Mouse (Mus musculus): ENCODE data around the gene Atp1a3. TPM values are rescaled to one million over a fixed set of nuclear protein-coding genes. Genes with fewer than 3 reads are reported as not detected.
A peak's percentile ranks its signal among the peaks of the same experiment; 100 is the strongest.

Atp1a3 gene
- polyA plus RNA-seq, 1 experiment from 2014 or later, result 9.0 TPM

- H3K36me3 ChIP-seq (ENCODE audit: control insufficient read depth, insufficient read depth, low read length), result no peaks in the 10 kb centered on the region
- peak within 1 kb of the TSS; percentile 76 for H3K4me2 ChIP-seq (ENCODE audit: low read depth, low read length)
- no peaks in the 10 kb centered on the region for H3K9me3 ChIP-seq (ENCODE audit: control insufficient read depth, low read length)
- H3K9ac ChIP-seq (ENCODE audit: low read depth, low read length), result peak within 1 kb of the TSS; percentile 52; the same call in 1 of the 2 replicates
- ATAC-seq (ENCODE audit: low read depth) (no peak), DNase-seq (ENCODE audit: low spot score) (no peak)
- no peak within 1 kb of the TSS for H3K27ac ChIP-seq (replicated peaks; ENCODE audit: low read depth, low read length)
- H3K27me3 ChIP-seq (replicated peaks; ENCODE audit: control insufficient read depth, insufficient read depth, low read length), result peaks cover 98% of the 10 kb centered on the region
- peak within 1 kb of the TSS; percentile 45 for H3K4me3 ChIP-seq (ENCODE audit: low read depth, low read length)
- no peaks in the 10 kb centered on the region for H3K4me1 ChIP-seq (ENCODE audit: control insufficient read depth, insufficient read depth, low read length)
- under 1% methylated on average over 59 of the region's 72 CpGs for WGBS
Observed at GRCm38 (mm10) chr7:24944257-24944950, 61.4 kb downstream of the Atp1a3 start, which contains the start of gene Gm4881. Gene Gm4881 (minus strand): TSS chr7:24944494.

GRCm38 (mm10) chr7:24943641-24944040 lies 62.1 kb downstream of the Atp1a3 start:
- Histone ChIP-seq H3K36me3 (ENCODE audit: control insufficient read depth, insufficient read depth, low read length) (no peaks in the 10 kb centered on the region), H3K4me3 (ENCODE audit: low read depth, low read length) (no peak overlapping the region), H3K9ac (ENCODE audit: low read depth, low read length) (no peak overlapping the region), H3K27me3 (replicated peaks; ENCODE audit: control insufficient read depth, insufficient read depth, low read length) (peaks cover 95% of the 10 kb centered on the region), H3K4me1 (ENCODE audit: control insufficient read depth, insufficient read depth, low read length) (no peaks in the 10 kb centered on the region), H3K27ac (replicated peaks; ENCODE audit: low read depth, low read length) (no peak overlapping the region), H3K9me3 (ENCODE audit: control insufficient read depth, low read length) (no peaks in the 10 kb centered on the region), H3K4me2 (ENCODE audit: low read depth, low read length) (no peak overlapping the region)
- ATAC-seq (ENCODE audit: low read depth), result no peak
- 7% methylated on average over 6 of the region's 6 CpGs for WGBS
- no peak for DNase-seq (ENCODE audit: low spot score)

- peaks cover 6% of the 10 kb centered on the region for H3K36me3 ChIP-seq (ENCODE audit: control insufficient read depth, insufficient read depth, low read length)
- 0% methylated on average over 14 of the region's 15 CpGs for WGBS
- no peak overlapping the region for H3K4me3 ChIP-seq (ENCODE audit: low read depth, low read length)
- DNase-seq (ENCODE audit: low spot score) (no peak), ATAC-seq (ENCODE audit: low read depth) (no peak)
- no peaks in the 10 kb centered on the region for H3K9me3 ChIP-seq (ENCODE audit: control insufficient read depth, low read length)
- no peak overlapping the region for H3K9ac ChIP-seq (ENCODE audit: low read depth, low read length)
- H3K4me2 ChIP-seq (ENCODE audit: low read depth, low read length), result no peak overlapping the region
- peaks cover 80% of the 10 kb centered on the region for H3K27me3 ChIP-seq (replicated peaks; ENCODE audit: control insufficient read depth, insufficient read depth, low read length)
- no peak overlapping the region for H3K27ac ChIP-seq (replicated peaks; ENCODE audit: low read depth, low read length)
- no peaks in the 10 kb centered on the region for H3K4me1 ChIP-seq (ENCODE audit: control insufficient read depth, insufficient read depth, low read length)
Observed at GRCm38 (mm10) chr7:24931651-24932050, 74.1 kb downstream of the Atp1a3 start.

GRCm38 (mm10) chr7:24930475-24930874 lies 75.3 kb downstream of the Atp1a3 start:
- 46% methylated on average over 6 of the region's 6 CpGs for WGBS
- Histone ChIP-seq H3K4me3 (ENCODE audit: low read depth, low read length) (no peak overlapping the region), H3K4me1 (ENCODE audit: control insufficient read depth, insufficient read depth, low read length) (no peaks in the 10 kb centered on the region), H3K36me3 (ENCODE audit: control insufficient read depth, insufficient read depth, low read length) (peaks cover 18% of the 10 kb centered on the region), H3K4me2 (ENCODE audit: low read depth, low read length) (no peak overlapping the region), H3K9ac (ENCODE audit: low read depth, low read length) (no peak overlapping the region), H3K9me3 (ENCODE audit: control insufficient read depth, low read length) (no peaks in the 10 kb centered on the region), H3K27me3 (replicated peaks; ENCODE audit: control insufficient read depth, insufficient read depth, low read length) (peaks cover 68% of the 10 kb centered on the region), H3K27ac (replicated peaks; ENCODE audit: low read depth, low read length) (no peak overlapping the region)
- ATAC-seq (ENCODE audit: low read depth) (no peak), DNase-seq (ENCODE audit: low spot score) (no peak)

Small RNAs within 50 kb of the gene (microRNA-seq; reads per million reads assigned to microRNA genes)
- gene Mir7046 (ENCODE audit: borderline number of aligned reads), result not detected
- gene Mir7047 (ENCODE audit: borderline number of aligned reads), result not detected

Other genes starting within 250 kb of the Atp1a3 start
- 0.70 and 0.98 TPM in 2 replicates for gene Cd177, start 245.6 kb downstream of the Atp1a3 start, polyA plus RNA-seq (2014; fragmentation: Nextera tagmentation; extraction: Ambion mirVana)
- gene Ceacam10, start 228.8 kb downstream of the Atp1a3 start, polyA plus RNA-seq (2014; fragmentation: Nextera tagmentation; extraction: Ambion mirVana), result 0.46 and 0.56 TPM in 2 replicates
- gene Gm9844, start 143.7 kb downstream of the Atp1a3 start, polyA plus RNA-seq (2014; fragmentation: Nextera tagmentation; extraction: Ambion mirVana), result 14.7 and 16.4 TPM in 2 replicates
- gene Lypd4, start 136.0 kb downstream of the Atp1a3 start, polyA plus RNA-seq (2014; fragmentation: Nextera tagmentation; extraction: Ambion mirVana), result not detected in 2 replicates
- not detected in 2 replicates for gene Dmrtc2, start 135.9 kb downstream of the Atp1a3 start, polyA plus RNA-seq (2014; fragmentation: Nextera tagmentation; extraction: Ambion mirVana)
- 3,017 and 3,062 TPM in 2 replicates for gene Rps19, start 121.6 kb downstream of the Atp1a3 start, polyA plus RNA-seq (2014; fragmentation: Nextera tagmentation; extraction: Ambion mirVana)
- gene Cd79a, start 108.6 kb downstream of the Atp1a3 start, polyA plus RNA-seq (2014; fragmentation: Nextera tagmentation; extraction: Ambion mirVana), result 0.35 and 0.60 TPM in 2 replicates
- 86.7 and 89.3 TPM in 2 replicates for gene Arhgef1, start 103.0 kb downstream of the Atp1a3 start, polyA plus RNA-seq (2014; fragmentation: Nextera tagmentation; extraction: Ambion mirVana)
- not detected in 2 replicates for gene Gm4881, start 61.5 kb downstream of the Atp1a3 start, polyA plus RNA-seq (2014; fragmentation: Nextera tagmentation; extraction: Ambion mirVana)
- 218 and 219 TPM in 2 replicates for gene Rabac1, start 33.2 kb downstream of the Atp1a3 start, polyA plus RNA-seq (2014; fragmentation: Nextera tagmentation; extraction: Ambion mirVana)
- gene Grik5, start 66.4 kb upstream of the Atp1a3 start, polyA plus RNA-seq (2014; fragmentation: Nextera tagmentation; extraction: Ambion mirVana), result 7.0 and 8.3 TPM in 2 replicates
- gene Zfp574, start 66.6 kb upstream of the Atp1a3 start, polyA plus RNA-seq (2014; fragmentation: Nextera tagmentation; extraction: Ambion mirVana), result 24.1 and 25.2 TPM in 2 replicates
- gene Pou2f2, start 173.8 kb upstream of the Atp1a3 start, polyA plus RNA-seq (2014; fragmentation: Nextera tagmentation; extraction: Ambion mirVana), result 1.5 TPM in 2 replicates
- gene Dedd2, start 214.7 kb upstream of the Atp1a3 start, polyA plus RNA-seq (2014; fragmentation: Nextera tagmentation; extraction: Ambion mirVana), result 8.3 and 9.4 TPM in 2 replicates
- gene Zfp526, start 215.5 kb upstream of the Atp1a3 start, polyA plus RNA-seq (2014; fragmentation: Nextera tagmentation; extraction: Ambion mirVana), result 4.1 and 4.4 TPM in 2 replicates
- 14.3 and 14.8 TPM in 2 replicates for gene Gsk3a, start 231.9 kb upstream of the Atp1a3 start, polyA plus RNA-seq (2014; fragmentation: Nextera tagmentation; extraction: Ambion mirVana)
- 23.3 and 26.0 TPM in 2 replicates for gene Erf, start 244.8 kb upstream of the Atp1a3 start, polyA plus RNA-seq (2014; fragmentation: Nextera tagmentation; extraction: Ambion mirVana)